Mouse (Mus musculus): ENCODE measurements around the gene Ryr2. TPM values are rescaled to one million over a fixed set of nuclear protein-coding genes. Genes with fewer than 3 reads are reported as not detected.

Gene Ryr2
- polyA plus RNA-seq, 1 experiment from 2014 or later: 1.2 TPM

- WGBS: 84% methylated on average over 7 of the region's 7 CpGs
- Histone ChIP-seq H3K27me3 (no peaks in the 10 kb centered on the region), H3K4me1 (no peaks in the 10 kb centered on the region), H3K4me3 (no peak overlapping the region), H3K9ac (no peak overlapping the region), H3K27ac (no peak overlapping the region), H3K36me3 (no peaks in the 10 kb centered on the region), H3K9me3 (no peaks in the 10 kb centered on the region), H3K4me2 (replicated peaks) (no peak overlapping the region)
- no peak for ATAC-seq (ENCODE audit: insufficient number of reproducible peaks, insufficient read depth, low FRiP score, low TSS enrichment)
Observed at GRCm38 (mm10) chr13:12029841-12030240, 76.9 kb downstream of the Ryr2 start.

GRCm38 (mm10) chr13:12029326-12029725 lies 77.4 kb downstream of the Ryr2 start:
- 85% methylated on average over 4 of the region's 4 CpGs for WGBS
- H3K4me3 ChIP-seq: no peak overlapping the region
- no peak overlapping the region for H3K4me2 ChIP-seq (replicated peaks)

GRCm38 (mm10) chr13:12018046-12018445 lies 88.7 kb downstream of the Ryr2 start:
- H3K4me3 ChIP-seq: no peak overlapping the region
- no peaks in the 10 kb centered on the region for H3K36me3 ChIP-seq
- H3K27ac ChIP-seq: no peak overlapping the region
- H3K4me1 ChIP-seq: no peaks in the 10 kb centered on the region
- H3K9me3 ChIP-seq: no peaks in the 10 kb centered on the region
- no peak overlapping the region for H3K9ac ChIP-seq
- no peak for ATAC-seq (ENCODE audit: insufficient number of reproducible peaks, insufficient read depth, low FRiP score, low TSS enrichment)
- WGBS: 69% methylated on average over 9 of the region's 9 CpGs
- H3K27me3 ChIP-seq: no peaks in the 10 kb centered on the region
- no peak overlapping the region for H3K4me2 ChIP-seq (replicated peaks)

More at GRCm38 (mm10) chr13:12029326-12029725, 77.4 kb downstream of the Ryr2 start:
- ATAC-seq (ENCODE audit: insufficient number of reproducible peaks, insufficient read depth, low FRiP score, low TSS enrichment): no peak
- Histone ChIP-seq H3K9ac (no peak overlapping the region), H3K27me3 (no peaks in the 10 kb centered on the region), H3K9me3 (no peaks in the 10 kb centered on the region), H3K36me3 (no peaks in the 10 kb centered on the region), H3K4me1 (no peaks in the 10 kb centered on the region), H3K27ac (no peak overlapping the region)

- Histone ChIP-seq H3K36me3 (no peaks in the 10 kb centered on the region), H3K27ac (no peak overlapping the region), H3K4me1 (no peaks in the 10 kb centered on the region), H3K4me2 (replicated peaks) (no peak overlapping the region), H3K4me3 (no peak overlapping the region), H3K27me3 (no peaks in the 10 kb centered on the region), H3K9me3 (no peaks in the 10 kb centered on the region), H3K9ac (no peak overlapping the region)
- WGBS: 71% methylated on average over 8 of the region's 8 CpGs
- no peak for ATAC-seq (ENCODE audit: insufficient number of reproducible peaks, insufficient read depth, low FRiP score, low TSS enrichment)
Observed at GRCm38 (mm10) chr13:12013986-12014385, 92.8 kb downstream of the Ryr2 start.

- Histone ChIP-seq H3K9me3 (no peaks in the 10 kb centered on the region), H3K27ac (no peak overlapping the region), H3K4me3 (no peak overlapping the region), H3K36me3 (no peaks in the 10 kb centered on the region), H3K9ac (no peak overlapping the region), H3K4me2 (replicated peaks) (no peak overlapping the region), H3K4me1 (no peaks in the 10 kb centered on the region), H3K27me3 (no peaks in the 10 kb centered on the region)
- WGBS: 74% methylated on average over 6 of the region's 6 CpGs
- no peak for ATAC-seq (ENCODE audit: insufficient number of reproducible peaks, insufficient read depth, low FRiP score, low TSS enrichment)
Observed at GRCm38 (mm10) chr13:12008995-12009689, 97.6 kb downstream of the Ryr2 start.

- ATAC-seq (ENCODE audit: insufficient number of reproducible peaks, insufficient read depth, low FRiP score, low TSS enrichment): no peak
- Histone ChIP-seq H3K27me3 (no peaks in the 10 kb centered on the region), H3K4me3 (no peak overlapping the region), H3K36me3 (no peaks in the 10 kb centered on the region), H3K9ac (no peak overlapping the region), H3K4me1 (no peaks in the 10 kb centered on the region), H3K9me3 (no peaks in the 10 kb centered on the region), H3K27ac (no peak overlapping the region), H3K4me2 (replicated peaks) (no peak overlapping the region)
- 56% methylated on average over 2 of the region's 2 CpGs for WGBS
Observed at GRCm38 (mm10) chr13:12007579-12007978, 99.2 kb downstream of the Ryr2 start.

GRCm38 (mm10) chr13:12001891-12002294 lies 104.9 kb downstream of the Ryr2 start:
- no peaks in the 10 kb centered on the region for H3K27me3 ChIP-seq
- 0 out of 2 replicates have a peak, but pooled peaks cover 3% of the 10 kb centered on the region for H3K4me1 ChIP-seq
- H3K27ac ChIP-seq: no peak overlapping the region
- WGBS: 50% methylated on average over 3 of the region's 3 CpGs
- no peak overlapping the region for H3K9ac ChIP-seq
- no peaks in the 10 kb centered on the region for H3K9me3 ChIP-seq
- no peak for ATAC-seq (ENCODE audit: insufficient number of reproducible peaks, insufficient read depth, low FRiP score, low TSS enrichment)
- no peaks in the 10 kb centered on the region for H3K36me3 ChIP-seq
- no peak overlapping the region for H3K4me3 ChIP-seq
- no peak overlapping the region for H3K4me2 ChIP-seq (replicated peaks)

- no peaks in the 10 kb centered on the region for H3K27me3 ChIP-seq
- H3K9me3 ChIP-seq: no peaks in the 10 kb centered on the region
- 0 out of 2 replicates have a peak, but pooled peaks cover 3% of the 10 kb centered on the region for H3K4me1 ChIP-seq
- H3K4me2 ChIP-seq (replicated peaks): no peak overlapping the region
- no peak overlapping the region for H3K4me3 ChIP-seq
- 75% methylated on average over 4 of the region's 4 CpGs for WGBS
- H3K36me3 ChIP-seq: no peaks in the 10 kb centered on the region
- H3K27ac ChIP-seq: no peak overlapping the region
- H3K9ac ChIP-seq: no peak overlapping the region
- no peak for ATAC-seq (ENCODE audit: insufficient number of reproducible peaks, insufficient read depth, low FRiP score, low TSS enrichment)
Observed at GRCm38 (mm10) chr13:11999851-12000250, 106.9 kb downstream of the Ryr2 start.

GRCm38 (mm10) chr13:11997366-11997765 lies 109.4 kb downstream of the Ryr2 start:
- Histone ChIP-seq H3K4me1 (0 out of 2 replicates have a peak, but pooled peaks cover 3% of the 10 kb centered on the region), H3K27me3 (no peaks in the 10 kb centered on the region), H3K9me3 (no peaks in the 10 kb centered on the region), H3K27ac (no peak overlapping the region), H3K36me3 (no peaks in the 10 kb centered on the region), H3K4me2 (replicated peaks) (no peak overlapping the region), H3K4me3 (no peak overlapping the region), H3K9ac (no peak overlapping the region)
- WGBS: 78% methylated on average over 2 of the region's 2 CpGs
- ATAC-seq (ENCODE audit: insufficient number of reproducible peaks, insufficient read depth, low FRiP score, low TSS enrichment): no peak

GRCm38 (mm10) chr13:11987556-11987955 lies 119.2 kb downstream of the Ryr2 start:
- no peak overlapping the region for H3K4me2 ChIP-seq (replicated peaks)
- no peaks in the 10 kb centered on the region for H3K27me3 ChIP-seq
- ATAC-seq (ENCODE audit: insufficient number of reproducible peaks, insufficient read depth, low FRiP score, low TSS enrichment): no peak
- H3K27ac ChIP-seq: no peak overlapping the region
- whole genome bisulfite sequencing: 85% methylated on average over 4 of the region's 4 CpGs
- no peak overlapping the region for H3K4me3 ChIP-seq
- H3K36me3 ChIP-seq: no peaks in the 10 kb centered on the region
- no peaks in the 10 kb centered on the region for H3K9me3 ChIP-seq
- H3K4me1 ChIP-seq: no peaks in the 10 kb centered on the region
- no peak overlapping the region for H3K9ac ChIP-seq

- WGBS: 94% methylated on average over 3 of the region's 3 CpGs
- no peaks in the 10 kb centered on the region for H3K27me3 ChIP-seq
- no peak for ATAC-seq (ENCODE audit: insufficient number of reproducible peaks, insufficient read depth, low FRiP score, low TSS enrichment)
- H3K4me2 ChIP-seq (replicated peaks): no peak overlapping the region
- no peaks in the 10 kb centered on the region for H3K4me1 ChIP-seq
- no peak overlapping the region for H3K27ac ChIP-seq
- H3K9ac ChIP-seq: no peak overlapping the region
- H3K4me3 ChIP-seq: no peak overlapping the region
- no peaks in the 10 kb centered on the region for H3K36me3 ChIP-seq
- no peaks in the 10 kb centered on the region for H3K9me3 ChIP-seq
Observed at GRCm38 (mm10) chr13:11985056-11985455, 121.7 kb downstream of the Ryr2 start.

- no peaks in the 10 kb centered on the region for H3K9me3 ChIP-seq
- no peaks in the 10 kb centered on the region for H3K27me3 ChIP-seq
- no peak overlapping the region for H3K4me2 ChIP-seq (replicated peaks)
- H3K36me3 ChIP-seq: no peaks in the 10 kb centered on the region
- ATAC-seq (ENCODE audit: insufficient number of reproducible peaks, insufficient read depth, low FRiP score, low TSS enrichment): no peak
- H3K27ac ChIP-seq: no peak overlapping the region
- H3K4me1 ChIP-seq: no peaks in the 10 kb centered on the region
- H3K9ac ChIP-seq: no peak overlapping the region
- no peak overlapping the region for H3K4me3 ChIP-seq
Observed at GRCm38 (mm10) chr13:11978997-11979396, 127.7 kb downstream of the Ryr2 start.
